Mouse (Mus musculus) pancreas, adult 10 weeks (tissue): ENCODE results near the gene Gpm6b. TPM values are rescaled to one million over a fixed set of nuclear protein-coding genes. Genes with fewer than 3 reads are reported as not detected.

Source experiments
- polyA plus RNA-seq: library from polyadenylated mRNA; stranded (reverse); fragments of 350-450 nt; fragmentation: Illumina TruSeq; extraction: RNeasy Lipid Tissue Mini Kit (QIAGEN cat#74804); gene quantifications from one replicate; pipeline ENCODE4 v1.2.3, GENCODE M21; 2015; ENCODE audit warnings: low read depth, low replicate concordance; ENCODE audit not compliant: insufficient read depth

Gpm6b gene
- polyA plus RNA-seq, result 5.3 TPM

DNA sequence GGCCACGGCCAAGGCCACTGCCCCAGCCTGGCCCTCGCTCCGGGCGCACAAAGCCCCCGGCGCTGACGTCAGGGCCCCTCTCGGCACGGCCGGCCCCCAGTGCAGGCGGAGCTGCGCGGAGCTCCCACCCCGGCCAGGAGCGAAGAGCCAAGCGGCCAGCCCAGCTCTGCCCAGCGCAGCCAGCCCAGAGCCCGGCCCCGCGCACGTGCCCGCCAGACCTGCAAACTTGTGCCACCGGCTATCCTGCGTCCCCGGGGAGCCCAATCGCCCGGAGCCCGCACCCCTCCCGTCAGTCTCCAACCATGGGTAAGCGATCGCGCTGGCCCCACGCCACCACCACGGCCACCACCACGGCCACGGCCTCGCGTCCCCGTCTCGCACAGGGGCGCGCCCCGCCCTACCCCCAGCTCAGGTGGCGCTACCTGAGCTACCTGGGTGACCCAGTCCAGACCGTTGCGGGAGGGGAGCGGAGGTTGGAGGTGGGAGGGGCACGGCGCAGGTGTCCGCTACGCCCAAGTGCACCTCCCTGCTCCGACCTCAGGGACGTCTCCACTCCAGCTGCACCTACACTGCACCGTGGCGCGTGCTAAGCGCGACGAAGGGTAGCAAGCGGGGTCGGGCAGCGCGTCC lies at the start of gene Gpm6b:
Gpm6b (plus strand) TSS at position 81 of the 630 bp plus-strand sequence.

Other genes with a start within 250 kb of the Gpm6b start
- gene Gemin8, start 68.5 kb upstream of the Gpm6b start, polyA plus RNA-seq, result 2.0 TPM
- gene Trappc2, start 201.7 kb downstream of the Gpm6b start, polyA plus RNA-seq, result 5.6 TPM
- gene Ofd1, start 201.8 kb downstream of the Gpm6b start, polyA plus RNA-seq, result 1.8 TPM
- 4.5 TPM for gene Rab9, start 241.0 kb downstream of the Gpm6b start, polyA plus RNA-seq